Mouse (Mus musculus): ENCODE data around the gene Paqr4. TPM values are rescaled to one million over a fixed set of nuclear protein-coding genes. Genes with fewer than 3 reads are reported as not detected.
"Not testable (repeated sequence)": the region's sequence is repeated elsewhere in the genome, so short reads cannot be mapped to it uniquely, and the experiment has no call there.

Gene Paqr4
- 29.8 and 32.7 TPM in 2 replicates for polyA plus RNA-seq (2015; fragmentation: Nextera tagmentation; extraction: Ambion mirVana)

DNA sequence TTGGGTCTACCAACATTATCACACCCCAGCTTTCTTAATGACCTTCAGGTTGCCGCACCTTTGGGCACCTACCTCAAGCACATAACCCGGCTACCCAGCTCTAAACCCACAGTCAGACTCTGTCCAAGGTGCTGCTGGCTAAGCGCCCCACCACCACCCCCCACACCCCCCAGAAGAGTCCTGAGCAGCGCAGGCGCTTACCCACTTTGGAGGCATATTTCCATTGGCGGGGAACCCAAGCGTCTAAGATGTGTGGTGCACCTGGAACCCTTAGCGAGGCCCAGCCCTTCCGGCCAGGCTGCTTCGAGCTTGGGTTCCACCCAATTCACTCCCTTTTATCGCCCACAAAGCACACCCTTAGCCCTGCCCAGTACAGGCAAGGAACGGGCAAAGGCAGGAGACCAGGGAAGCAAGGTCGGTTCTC is at the start of gene Paqr4:
TSS of gene Paqr4 (minus strand) at position 270 of the 424 bp plus-strand sequence.
- peak; percentile 39; the same call in 1 of the 2 replicates for ATAC-seq
- no peaks in the 10 kb centered on the region for H3K9me3 ChIP-seq (replicated peaks)
- peak within 1 kb of the TSS; percentile 77 for H3K9ac ChIP-seq
- peak within 1 kb of the TSS; percentile 97 for H3K4me2 ChIP-seq
- 7% methylated on average over 13 of the region's 13 CpGs for WGBS
- H3K27me3 ChIP-seq = peaks cover 59% of the 10 kb centered on the region
- no peak within 1 kb of the TSS; the same call in 1 of the 2 replicates for H3K27ac ChIP-seq
- peak within 1 kb of the TSS; percentile 58 for H3K4me3 ChIP-seq
- H3K4me1 ChIP-seq = peaks cover 46% of the 10 kb centered on the region
- peaks cover 21% of the 10 kb centered on the region for H3K36me3 ChIP-seq (ENCODE audit: poor library complexity, severe bottlenecking)

DNA sequence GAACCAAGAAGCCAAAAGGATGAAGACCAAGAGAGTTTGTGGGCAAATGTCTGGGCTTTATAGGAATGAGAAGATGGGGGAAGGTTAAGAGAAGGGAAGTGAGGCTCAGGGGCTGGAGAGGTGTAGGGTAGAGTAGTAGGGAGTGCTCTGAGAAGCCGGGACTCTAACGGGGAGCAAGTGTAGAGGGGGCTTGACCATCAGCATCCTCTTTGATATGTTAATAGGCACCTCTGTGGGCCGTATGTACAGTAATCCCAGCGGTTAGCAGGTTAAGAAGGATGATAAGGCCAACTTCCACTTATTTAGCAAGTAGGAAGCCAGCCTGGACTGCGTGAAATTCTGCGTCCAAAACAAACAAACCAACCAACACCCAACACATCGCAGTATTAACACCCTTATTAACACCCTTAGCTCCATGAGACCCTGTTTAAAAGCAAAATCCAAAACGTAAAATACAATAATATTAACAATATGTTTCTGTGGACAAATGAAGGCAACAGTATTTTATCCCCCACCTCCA is 49.1 kb upstream of the Paqr4 start:
- no peak for ATAC-seq
- H3K4me3 ChIP-seq = peak overlapping the region; percentile 42
- peak overlapping the region; percentile 77 for H3K9ac ChIP-seq
- WGBS = 10% methylated on average over 8 of the region's 8 CpGs
- H3K9me3 ChIP-seq (replicated peaks) = no peaks in the 10 kb centered on the region
- peak overlapping the region; percentile 84 for H3K27ac ChIP-seq
- no peaks in the 10 kb centered on the region for H3K36me3 ChIP-seq (ENCODE audit: poor library complexity, severe bottlenecking)
- no peaks in the 10 kb centered on the region for H3K27me3 ChIP-seq
- H3K4me2 ChIP-seq = peak overlapping the region; percentile 72
- H3K4me1 ChIP-seq = peaks cover 25% of the 10 kb centered on the region

DNA sequence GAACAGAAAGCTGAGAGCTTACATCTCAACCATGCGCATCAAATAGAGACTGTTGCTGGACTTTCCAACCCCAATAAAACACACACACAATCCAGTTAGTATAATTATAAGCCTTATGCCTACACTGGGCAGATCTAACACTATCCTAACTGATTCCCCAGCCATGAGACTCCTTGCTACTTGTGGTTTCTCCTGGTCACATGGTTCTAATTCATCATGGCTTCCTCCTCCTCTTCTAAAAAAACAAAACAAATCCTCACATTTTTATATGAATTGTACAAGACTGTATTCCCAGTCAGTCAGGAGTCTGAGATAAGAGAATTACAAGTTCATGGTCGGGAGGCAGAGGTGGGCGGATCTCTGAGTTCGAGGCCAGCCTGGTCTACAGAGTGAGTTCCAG is 48.3 kb upstream of the Paqr4 start:
- Histone ChIP-seq H3K9ac (no peak overlapping the region), H3K9me3 (replicated peaks) (no peaks in the 10 kb centered on the region), H3K36me3 (ENCODE audit: poor library complexity, severe bottlenecking) (no peaks in the 10 kb centered on the region), H3K4me1 (peaks cover 25% of the 10 kb centered on the region), H3K4me2 (no peak overlapping the region), H3K4me3 (no peak overlapping the region), H3K27ac (no peak overlapping the region), H3K27me3 (no peaks in the 10 kb centered on the region)
- 87% methylated on average over 4 of the region's 4 CpGs for WGBS
- ATAC-seq = no peak

DNA sequence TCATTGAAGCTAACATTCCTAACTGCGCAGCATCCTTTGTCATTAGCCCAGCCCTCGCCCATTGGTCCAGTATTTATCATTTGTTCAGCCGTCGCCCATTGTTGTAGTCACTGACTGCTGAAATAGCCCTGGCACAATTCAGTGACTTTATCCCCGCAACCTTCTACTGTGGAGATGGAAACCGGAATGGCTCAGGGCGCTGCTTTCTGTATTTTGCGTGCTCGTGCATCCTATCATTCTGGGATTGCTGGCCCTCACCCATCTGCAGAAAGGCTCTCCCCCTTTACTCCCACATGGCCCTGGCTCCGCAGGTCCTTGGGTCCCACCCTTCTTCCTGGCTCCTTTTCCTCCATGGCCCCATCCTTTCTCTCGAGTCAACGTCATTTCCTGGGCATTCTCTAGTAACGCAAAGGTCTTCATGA is 45.9 kb upstream of the Paqr4 start:
- 15% methylated on average over 13 of the region's 13 CpGs for WGBS
- peak overlapping the region; percentile 62 for H3K4me3 ChIP-seq
- H3K4me1 ChIP-seq = peaks cover 25% of the 10 kb centered on the region
- peak overlapping the region; percentile 49 for H3K27ac ChIP-seq
- ATAC-seq = peak; percentile 55
- no peaks in the 10 kb centered on the region for H3K36me3 ChIP-seq (ENCODE audit: poor library complexity, severe bottlenecking)
- peak overlapping the region; percentile 79 for H3K4me2 ChIP-seq
- H3K9ac ChIP-seq = peak overlapping the region; percentile 76
- H3K27me3 ChIP-seq = no peaks in the 10 kb centered on the region
- no peaks in the 10 kb centered on the region for H3K9me3 ChIP-seq (replicated peaks)

DNA sequence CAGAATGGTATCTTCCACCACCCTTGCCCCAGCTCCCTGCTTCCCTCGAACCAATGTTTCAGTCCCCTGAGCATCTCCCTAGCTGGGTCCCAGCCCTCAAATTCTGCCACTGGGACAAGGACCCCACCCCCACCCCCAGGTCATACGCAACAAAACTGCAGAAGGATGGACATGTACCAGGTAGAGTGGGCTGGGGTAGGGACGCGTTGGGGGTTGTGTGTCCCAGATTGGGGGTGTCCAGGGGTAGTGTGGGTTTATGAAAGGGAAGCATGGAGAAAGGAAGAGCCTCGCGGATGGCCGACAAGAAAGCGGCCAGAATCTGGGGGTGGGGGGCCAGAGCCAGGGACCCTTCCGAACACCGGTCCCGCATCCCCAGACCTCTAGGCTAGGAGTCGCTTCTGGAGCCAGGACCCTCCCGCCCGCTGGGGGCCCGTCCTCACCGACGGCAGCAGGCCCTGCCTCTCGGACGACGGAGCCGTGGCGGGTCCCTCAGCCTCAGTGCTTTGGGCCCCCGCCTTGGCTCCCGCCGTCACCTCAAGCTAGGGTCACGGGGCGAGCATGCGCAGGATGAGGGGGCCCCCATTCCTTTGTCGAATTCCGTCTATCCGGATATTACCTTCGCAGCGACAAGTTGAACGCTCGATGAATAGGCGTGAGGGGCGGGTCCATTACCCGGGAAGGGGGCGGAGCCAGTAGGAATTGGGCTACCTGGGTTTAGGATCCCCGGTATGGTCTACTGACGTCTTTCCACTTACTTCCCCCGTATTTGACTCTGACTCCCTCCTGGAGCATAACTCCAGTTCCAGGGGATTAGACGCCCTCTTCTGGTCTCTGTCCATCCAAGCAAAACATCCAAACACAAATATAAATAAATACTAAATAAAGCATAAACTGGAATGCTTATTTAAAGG is 45.1 kb upstream of the Paqr4 start, which contains the start of gene Flywch2:
TSS of gene Flywch2 (minus strand) at position 521 of the 911 bp plus-strand sequence.
- ATAC-seq = peak; percentile 90
- H3K36me3 ChIP-seq (ENCODE audit: poor library complexity, severe bottlenecking) = no peaks in the 10 kb centered on the region
- no peaks in the 10 kb centered on the region for H3K9me3 ChIP-seq (replicated peaks)
- no peaks in the 10 kb centered on the region for H3K27me3 ChIP-seq
- H3K27ac ChIP-seq = peak within 1 kb of the TSS; percentile 51
- peaks cover 21% of the 10 kb centered on the region for H3K4me1 ChIP-seq
- peak within 1 kb of the TSS; percentile 79 for H3K4me2 ChIP-seq
- H3K4me3 ChIP-seq = peak within 1 kb of the TSS; percentile 62
- WGBS = 2% methylated on average over 43 of the region's 43 CpGs
- peak within 1 kb of the TSS; percentile 76 for H3K9ac ChIP-seq

DNA sequence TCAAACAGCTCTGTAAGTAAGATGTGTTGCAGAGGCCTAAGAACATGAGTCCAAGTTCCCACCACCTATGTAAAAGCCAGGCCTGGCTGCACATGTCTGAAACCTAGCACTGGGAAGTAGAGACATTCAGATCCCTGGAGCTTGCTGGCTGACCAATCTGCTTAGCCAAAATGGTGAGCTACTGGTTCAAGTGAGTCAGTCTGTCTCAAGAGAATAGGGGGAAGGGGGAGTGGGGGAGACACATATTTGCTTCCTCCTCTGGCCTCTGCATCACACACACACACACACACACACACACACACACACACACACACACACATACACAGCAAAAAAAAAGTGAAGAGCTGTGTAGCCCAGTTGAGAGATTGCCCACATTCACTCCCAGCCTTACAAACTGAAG is 42.7 kb upstream of the Paqr4 start:
- ATAC-seq = no peak
- H3K36me3 ChIP-seq (ENCODE audit: poor library complexity, severe bottlenecking) = 0 out of 2 replicates have a peak, but pooled peaks cover 3% of the 10 kb centered on the region
- no peak overlapping the region for H3K4me3 ChIP-seq
- no peak overlapping the region for H3K27ac ChIP-seq
- H3K9me3 ChIP-seq (replicated peaks) = no peaks in the 10 kb centered on the region
- peaks cover 7% of the 10 kb centered on the region; the same call in 1 of the 2 replicates for H3K4me1 ChIP-seq
- H3K9ac ChIP-seq = no peak overlapping the region
- no peak overlapping the region for H3K4me2 ChIP-seq
- no peaks in the 10 kb centered on the region for H3K27me3 ChIP-seq

DNA sequence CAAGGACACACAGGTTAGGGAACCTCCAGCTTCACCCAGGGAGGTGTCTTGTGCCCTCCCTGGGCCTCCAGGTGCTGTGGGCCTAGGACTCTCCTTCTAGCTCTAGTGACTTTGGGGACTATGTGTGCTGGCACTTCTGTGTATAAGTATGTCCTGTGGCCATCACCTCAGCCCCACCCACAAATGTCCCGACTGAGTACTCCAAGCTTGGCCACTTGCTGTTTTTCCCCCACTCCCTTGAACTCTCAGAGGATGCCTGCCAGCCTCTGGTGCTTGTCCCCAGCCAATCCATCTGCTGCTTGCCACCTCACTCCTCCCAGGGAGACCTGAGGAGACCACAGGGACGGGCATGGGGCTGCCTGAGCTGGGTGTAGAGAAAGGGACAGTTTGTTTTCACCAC is 37.8 kb upstream of the Paqr4 start:
- H3K4me3 ChIP-seq = no peak overlapping the region
- no peaks in the 10 kb centered on the region for H3K27me3 ChIP-seq
- H3K4me1 ChIP-seq = 0 out of 2 replicates have a peak, but pooled peaks cover 5% of the 10 kb centered on the region
- H3K4me2 ChIP-seq = no peak overlapping the region
- WGBS = 67% methylated on average over 2 of the region's 2 CpGs
- no peaks in the 10 kb centered on the region for H3K9me3 ChIP-seq (replicated peaks)
- H3K27ac ChIP-seq = no peak overlapping the region
- 0 out of 2 replicates have a peak, but pooled peaks cover 3% of the 10 kb centered on the region for H3K36me3 ChIP-seq (ENCODE audit: poor library complexity, severe bottlenecking)
- H3K9ac ChIP-seq = no peak overlapping the region
- no peak for ATAC-seq

DNA sequence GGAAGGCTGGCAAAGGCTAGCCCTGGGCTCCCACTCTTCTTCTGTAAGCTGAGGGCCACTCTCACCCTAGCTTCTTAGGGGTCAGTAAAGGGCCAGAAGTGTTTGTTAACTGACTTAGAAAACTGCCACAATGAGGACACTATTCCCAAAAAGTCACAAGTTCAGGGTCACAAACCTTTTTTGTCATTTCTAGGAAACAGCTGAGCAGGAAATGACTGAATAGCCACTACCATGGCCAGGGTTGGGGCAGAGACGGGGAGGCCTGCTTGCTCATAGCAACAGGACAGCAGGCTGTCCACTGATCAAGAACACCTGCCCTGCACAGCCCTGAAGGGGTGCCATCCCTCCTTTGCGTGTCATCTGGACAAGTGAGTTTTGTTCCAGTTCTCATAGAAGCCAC is 36.5 kb upstream of the Paqr4 start:
- no peaks in the 10 kb centered on the region for H3K9me3 ChIP-seq (replicated peaks)
- no peak for ATAC-seq
- 91% methylated on average over 2 of the region's 2 CpGs for WGBS
- 0 out of 2 replicates have a peak, but pooled peaks cover 3% of the 10 kb centered on the region for H3K36me3 ChIP-seq (ENCODE audit: poor library complexity, severe bottlenecking)
- H3K4me2 ChIP-seq = no peak overlapping the region
- no peaks in the 10 kb centered on the region for H3K27me3 ChIP-seq
- no peak overlapping the region for H3K27ac ChIP-seq
- peaks cover 5% of the 10 kb centered on the region; the same call in 1 of the 2 replicates for H3K4me1 ChIP-seq
- no peak overlapping the region for H3K4me3 ChIP-seq
- no peak overlapping the region for H3K9ac ChIP-seq

DNA sequence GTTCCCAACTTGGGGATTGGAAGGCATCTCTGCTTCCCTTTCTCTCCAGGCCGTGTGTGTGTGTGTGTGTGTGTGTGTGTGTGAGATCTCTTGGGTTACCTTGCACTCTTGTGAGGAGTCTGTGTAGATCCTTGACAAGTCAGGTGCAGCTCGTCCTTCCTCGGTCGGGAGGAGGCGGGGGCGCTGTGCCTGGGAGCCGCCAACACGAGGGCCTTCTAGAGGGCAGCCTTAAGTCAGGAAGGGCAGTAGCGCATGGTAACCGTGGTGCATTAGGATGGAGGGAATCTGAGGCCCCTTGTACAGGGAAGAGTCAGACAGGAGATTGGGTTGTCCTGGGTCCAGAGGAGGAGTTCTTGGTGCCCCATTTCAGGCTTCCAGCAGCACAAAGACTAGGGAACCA is 35.5 kb upstream of the Paqr4 start:
- Histone ChIP-seq H3K27ac (no peak overlapping the region), H3K36me3 (ENCODE audit: poor library complexity, severe bottlenecking) (0 out of 2 replicates have a peak, but pooled peaks cover 3% of the 10 kb centered on the region), H3K9ac (no peak overlapping the region), H3K4me1 (peaks cover 9% of the 10 kb centered on the region; the same call in 1 of the 2 replicates), H3K4me3 (no peak overlapping the region), H3K27me3 (no peaks in the 10 kb centered on the region), H3K4me2 (no peak overlapping the region), H3K9me3 (replicated peaks) (no peaks in the 10 kb centered on the region)
- no peak for ATAC-seq
- 84% methylated on average over 10 of the region's 10 CpGs for WGBS

DNA sequence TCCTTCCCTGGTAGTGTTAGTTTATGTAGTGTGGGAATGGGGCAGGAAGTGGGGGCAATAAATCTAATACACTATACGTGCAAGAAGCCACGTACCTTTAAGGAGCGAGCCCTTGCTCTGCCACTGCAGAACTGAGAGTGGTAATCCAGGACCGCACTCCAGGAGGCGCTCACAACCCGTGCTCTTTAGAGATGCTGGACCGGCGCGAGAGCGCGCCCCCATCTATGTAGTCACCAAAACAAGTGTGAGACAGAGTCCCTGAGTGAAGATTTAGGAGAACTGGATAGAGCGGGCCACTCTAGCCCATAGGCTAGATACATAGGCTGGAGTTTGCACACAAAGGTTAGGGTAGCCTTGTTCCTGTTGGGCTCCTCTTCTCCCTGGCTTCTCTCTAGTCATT is 33.4 kb upstream of the Paqr4 start:
- no peak overlapping the region for H3K27ac ChIP-seq
- no peak for ATAC-seq
- no peaks in the 10 kb centered on the region for H3K9me3 ChIP-seq (replicated peaks)
- no peak overlapping the region for H3K4me3 ChIP-seq
- no peak overlapping the region for H3K9ac ChIP-seq
- H3K4me2 ChIP-seq = no peak overlapping the region
- peaks cover 24% of the 10 kb centered on the region for H3K4me1 ChIP-seq
- H3K27me3 ChIP-seq = no peaks in the 10 kb centered on the region
- peaks cover under 1% of the 10 kb centered on the region for H3K36me3 ChIP-seq (ENCODE audit: poor library complexity, severe bottlenecking)
- 7% methylated on average over 12 of the region's 12 CpGs for WGBS

DNA sequence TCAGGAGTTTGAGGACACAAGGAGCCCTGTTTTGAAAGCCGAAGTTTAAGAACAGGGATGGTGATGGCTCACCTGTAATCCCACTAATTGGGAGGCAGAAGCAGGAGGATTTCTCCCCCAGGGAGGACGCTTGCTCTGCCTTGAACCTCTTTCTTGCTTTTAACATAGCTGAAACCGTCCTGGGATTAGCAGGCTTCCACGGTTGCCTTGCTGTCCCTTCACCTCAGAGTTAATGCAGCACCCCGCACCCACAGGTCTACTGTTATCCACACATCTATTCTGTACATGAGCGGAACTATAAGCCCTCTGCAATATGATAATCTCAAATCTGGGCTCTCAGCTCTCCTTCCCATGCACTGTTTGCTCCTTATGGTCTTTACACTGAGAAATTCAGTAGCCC is 33.0 kb upstream of the Paqr4 start:
- Histone ChIP-seq H3K27me3 (no peaks in the 10 kb centered on the region), H3K9ac (no peak overlapping the region), H3K4me2 (no peak overlapping the region), H3K4me3 (no peak overlapping the region), H3K27ac (no peak overlapping the region), H3K36me3 (ENCODE audit: poor library complexity, severe bottlenecking) (peaks cover 4% of the 10 kb centered on the region), H3K9me3 (replicated peaks) (no peaks in the 10 kb centered on the region), H3K4me1 (peaks cover 27% of the 10 kb centered on the region)
- 77% methylated on average over 6 of the region's 6 CpGs for WGBS
- ATAC-seq = no peak

DNA sequence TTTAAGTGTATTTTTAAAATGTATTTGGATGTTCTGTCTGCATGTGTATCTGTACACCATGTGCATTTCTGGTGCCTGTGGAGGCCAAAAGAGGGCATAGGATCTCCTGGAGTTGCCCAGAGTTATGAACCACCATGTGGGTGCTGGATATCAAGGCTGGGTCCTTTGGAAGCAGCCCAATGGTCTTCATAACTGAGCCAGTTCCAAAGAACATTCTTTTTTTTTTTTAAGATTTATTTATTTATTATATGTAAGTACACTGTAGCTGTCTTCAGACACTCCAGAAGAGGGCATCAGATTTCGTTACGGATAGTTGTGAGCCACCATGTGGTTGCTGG is 31.5 kb upstream of the Paqr4 start:
- H3K27me3 ChIP-seq; ATAC-seq; H3K27ac ChIP-seq; H3K9me3 ChIP-seq (replicated peaks): not testable (repeated sequence)
- H3K36me3 ChIP-seq (ENCODE audit: poor library complexity, severe bottlenecking) = peaks cover 11% of the 10 kb centered on the region
- peaks cover 27% of the 10 kb centered on the region for H3K4me1 ChIP-seq
- peak overlapping the region; percentile 71 for H3K4me2 ChIP-seq
- H3K9ac ChIP-seq = peak overlapping the region; percentile 30; the same call in 1 of the 2 replicates
- peak overlapping the region; percentile 93 for H3K4me3 ChIP-seq
- 75% methylated on average over 2 of the region's 2 CpGs for WGBS
